Mouse (Mus musculus): ENCODE data around the gene Nedd4. TPM values are rescaled to one million over a fixed set of nuclear protein-coding genes. Genes with fewer than 3 reads are reported as not detected.

Nedd4 gene
- polyA plus RNA-seq, 1 experiment from 2014 or later: 195 TPM

DNA sequence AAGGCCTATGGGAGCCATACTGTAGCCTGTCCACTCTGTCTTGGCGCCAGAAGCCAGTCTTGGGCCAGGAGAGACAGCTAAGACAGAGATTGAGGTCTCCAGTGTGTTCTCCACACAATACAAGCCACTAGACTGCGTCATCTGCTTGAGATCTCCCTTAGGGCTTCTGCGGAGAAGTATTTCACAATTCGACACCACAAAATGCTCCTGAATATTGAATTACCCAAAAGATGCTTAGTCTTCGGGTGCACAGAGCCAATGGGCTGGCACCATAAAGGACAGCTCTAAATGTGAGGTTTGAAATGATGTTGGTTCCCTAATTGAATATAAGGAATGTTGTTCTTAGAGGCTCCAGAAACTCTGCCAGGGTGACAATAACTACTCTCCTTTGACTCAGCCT lies 95.0 kb downstream of the Nedd4 start:
- Histone ChIP-seq H3K4me1 (replicated peaks; ENCODE audit: control insufficient read depth, insufficient read depth) (no peaks in the 10 kb centered on the region), H3K9ac (ENCODE audit: low read length) (no peak overlapping the region), H3K36me3 (ENCODE audit: control insufficient read depth, insufficient read depth, low read length) (no peaks in the 10 kb centered on the region), H3K4me2 (replicated peaks; ENCODE audit: low read depth) (no peak overlapping the region), H3K4me3 (ENCODE audit: low read depth, low read length) (no peak overlapping the region), H3K27me3 (ENCODE audit: control insufficient read depth, insufficient read depth, low read length) (no peaks in the 10 kb centered on the region), H3K27ac (replicated peaks) (no peak overlapping the region), H3K9me3 (ENCODE audit: control insufficient read depth, low read length) (no peaks in the 10 kb centered on the region)
- ATAC-seq (ENCODE audit: low FRiP score, low TSS enrichment) (no peak), DNase-seq (ENCODE audit: low spot score) (no peak)
- WGBS: 85% methylated on average over 5 of the region's 5 CpGs
- TF ChIP-seq EP300 (optimal IDR thresholded peaks at IDR 0.05) (no peak), CTCF (IDR thresholded peaks at IDR 0.05; ENCODE audit: low read depth) (no peak)

GRCm38 (mm10) chr9:72758705-72759131 lies 96.6 kb downstream of the Nedd4 start:
- DNase-seq (ENCODE audit: low spot score): no peak
- no peak for ATAC-seq (ENCODE audit: low FRiP score, low TSS enrichment)
- no peak overlapping the region for H3K27ac ChIP-seq (replicated peaks)
- H3K27me3 ChIP-seq (ENCODE audit: control insufficient read depth, insufficient read depth, low read length): no peaks in the 10 kb centered on the region
- no peaks in the 10 kb centered on the region for H3K4me1 ChIP-seq (replicated peaks; ENCODE audit: control insufficient read depth, insufficient read depth)
- H3K4me2 ChIP-seq (replicated peaks; ENCODE audit: low read depth): no peak overlapping the region
- TF ChIP-seq CTCF (IDR thresholded peaks at IDR 0.05; ENCODE audit: low read depth) (no peak), EP300 (optimal IDR thresholded peaks at IDR 0.05) (no peak)
- H3K9me3 ChIP-seq (ENCODE audit: control insufficient read depth, low read length): no peaks in the 10 kb centered on the region
- H3K9ac ChIP-seq (ENCODE audit: low read length): no peak overlapping the region
- no peaks in the 10 kb centered on the region for H3K36me3 ChIP-seq (ENCODE audit: control insufficient read depth, insufficient read depth, low read length)
- H3K4me3 ChIP-seq (ENCODE audit: low read depth, low read length): no peak overlapping the region
- WGBS: 32% methylated on average over 8 of the region's 8 CpGs

DNA sequence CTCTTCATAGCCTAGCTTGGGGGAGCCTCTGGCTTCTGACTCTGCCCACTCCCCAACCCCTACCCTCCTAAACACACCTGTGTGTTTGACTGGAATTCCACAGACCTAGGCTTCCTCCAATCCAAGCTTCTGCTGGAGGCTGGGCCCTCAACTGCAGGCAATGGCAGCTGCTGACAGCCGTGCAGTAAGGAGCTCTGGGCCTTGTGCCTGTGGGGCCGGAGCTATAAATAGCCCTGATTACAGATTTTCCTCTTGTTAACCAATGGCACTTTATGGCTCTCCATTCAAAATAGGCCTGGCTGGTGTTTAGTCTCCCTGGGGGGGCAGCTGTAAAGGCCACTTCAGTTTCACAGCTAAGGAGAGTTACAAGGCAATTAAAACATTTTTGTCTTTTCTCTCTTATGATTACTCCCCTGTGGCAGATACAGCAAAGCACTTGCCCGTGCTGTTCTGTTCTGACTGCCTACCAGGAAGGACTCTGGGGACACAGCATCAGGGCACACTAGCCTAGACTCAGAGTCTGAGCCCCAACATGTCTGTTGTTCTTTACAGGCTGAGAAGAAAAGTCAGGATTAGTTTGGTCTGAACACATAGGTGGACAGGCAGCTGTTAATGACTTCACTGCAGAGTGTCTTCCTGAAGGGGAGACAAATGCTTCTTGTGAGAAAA lies 101.0 kb downstream of the Nedd4 start:
- WGBS: 22% methylated on average over 3 of the region's 3 CpGs
- Histone ChIP-seq H3K27ac (replicated peaks) (no peak overlapping the region), H3K4me3 (ENCODE audit: low read depth, low read length) (no peak overlapping the region), H3K9me3 (ENCODE audit: control insufficient read depth, low read length) (no peaks in the 10 kb centered on the region), H3K4me1 (replicated peaks; ENCODE audit: control insufficient read depth, insufficient read depth) (no peaks in the 10 kb centered on the region), H3K4me2 (replicated peaks; ENCODE audit: low read depth) (no peak overlapping the region), H3K27me3 (ENCODE audit: control insufficient read depth, insufficient read depth, low read length) (no peaks in the 10 kb centered on the region), H3K36me3 (ENCODE audit: control insufficient read depth, insufficient read depth, low read length) (no peaks in the 10 kb centered on the region), H3K9ac (ENCODE audit: low read length) (no peak overlapping the region)
- TF ChIP-seq EP300 (optimal IDR thresholded peaks at IDR 0.05) (no peak), CTCF (IDR thresholded peaks at IDR 0.05; ENCODE audit: low read depth) (no peak)
- no peak for DNase-seq (ENCODE audit: low spot score)
- ATAC-seq (ENCODE audit: low FRiP score, low TSS enrichment): peak; percentile 45; the same call in 1 of the 2 replicates

DNA sequence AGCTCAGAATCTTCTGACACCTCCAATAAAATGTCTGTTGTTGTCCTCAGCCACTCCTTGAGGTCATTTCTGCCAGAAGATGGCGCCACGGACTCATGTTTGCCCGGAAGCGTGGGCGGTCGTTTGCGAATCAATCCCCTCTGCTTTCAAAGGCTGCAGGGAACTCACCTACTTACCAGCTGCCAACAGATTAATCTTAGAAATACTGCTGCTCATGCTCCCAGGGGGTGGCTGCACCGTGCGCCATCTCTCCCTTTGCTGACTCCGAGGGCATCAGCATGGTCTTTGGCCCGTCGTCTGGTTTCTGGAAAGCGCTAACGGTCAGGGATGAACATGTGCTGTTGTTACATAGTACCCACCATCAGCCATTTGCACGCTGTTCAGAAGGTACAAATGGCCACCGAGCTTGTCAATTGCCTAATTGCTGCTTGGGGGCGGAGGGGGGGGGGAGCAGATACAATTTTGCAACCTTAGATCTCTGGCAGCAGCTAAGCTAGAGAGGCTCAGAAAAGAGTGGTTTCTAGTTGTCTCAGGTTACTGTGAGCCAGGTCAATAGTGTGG lies 104.7 kb downstream of the Nedd4 start:
- Histone ChIP-seq H3K27ac (replicated peaks) (no peak overlapping the region), H3K36me3 (ENCODE audit: control insufficient read depth, insufficient read depth, low read length) (no peaks in the 10 kb centered on the region), H3K9ac (ENCODE audit: low read length) (peak overlapping the region; percentile 14; the same call in 1 of the 2 replicates), H3K4me3 (ENCODE audit: low read depth, low read length) (peak overlapping the region; percentile 29), H3K4me2 (replicated peaks; ENCODE audit: low read depth) (peak overlapping the region; percentile 67), H3K27me3 (ENCODE audit: control insufficient read depth, insufficient read depth, low read length) (no peaks in the 10 kb centered on the region), H3K9me3 (ENCODE audit: control insufficient read depth, low read length) (no peaks in the 10 kb centered on the region), H3K4me1 (replicated peaks; ENCODE audit: control insufficient read depth, insufficient read depth) (no peaks in the 10 kb centered on the region)
- TF ChIP-seq EP300 (optimal IDR thresholded peaks at IDR 0.05) (no peak), CTCF (IDR thresholded peaks at IDR 0.05; ENCODE audit: low read depth) (peak; percentile 95)
- DNase-seq (ENCODE audit: low spot score) (peak; percentile 88), ATAC-seq (ENCODE audit: low FRiP score, low TSS enrichment) (peak; percentile 34)
- 1% methylated on average over 17 of the region's 17 CpGs for WGBS

DNA sequence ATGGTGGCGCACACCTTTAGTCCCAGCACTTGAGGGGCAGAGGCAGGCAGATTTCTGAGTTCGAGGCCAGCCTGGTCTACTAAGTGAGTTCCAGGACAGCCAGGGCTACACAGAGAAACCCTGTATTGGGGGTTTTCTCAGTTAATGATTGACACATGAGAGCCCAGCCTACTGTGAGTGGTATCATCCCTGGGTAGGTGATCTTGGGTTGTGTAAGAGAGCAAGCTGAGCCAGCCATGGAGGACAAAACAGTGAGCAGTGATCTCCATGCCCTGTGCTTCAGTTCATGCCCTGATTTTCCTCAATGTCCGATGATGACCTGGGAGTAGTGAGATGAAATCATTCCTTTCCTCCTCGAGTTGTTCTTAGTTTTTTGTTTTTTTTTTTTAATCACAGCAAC lies 112.9 kb downstream of the Nedd4 start:
- 80% methylated on average over 4 of the region's 4 CpGs for WGBS

DNA sequence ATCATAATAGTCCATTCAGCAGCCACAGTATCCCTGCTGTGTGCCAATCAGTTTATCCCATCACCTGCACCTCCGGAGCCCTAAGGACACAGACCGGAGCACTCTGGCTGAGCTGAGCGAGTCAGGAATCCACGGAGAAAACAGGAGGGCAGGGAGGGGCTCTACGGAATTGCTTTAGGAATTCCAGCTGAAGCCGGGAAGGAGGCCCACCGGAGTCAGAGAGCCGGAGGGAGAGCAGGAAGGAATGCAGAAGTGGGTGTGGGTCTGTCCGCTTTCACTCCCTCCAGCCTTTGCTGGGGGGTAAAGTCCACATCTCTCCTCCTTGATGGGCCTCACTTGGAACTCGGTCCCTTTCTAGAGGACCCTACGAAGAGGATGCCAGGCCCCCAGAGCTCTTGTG lies 116.9 kb downstream of the Nedd4 start:
- no peak overlapping the region for H3K4me2 ChIP-seq (replicated peaks; ENCODE audit: low read depth)
- DNase-seq (ENCODE audit: low spot score): no peak
- 32% methylated on average over 11 of the region's 11 CpGs for WGBS
- 0 out of 2 replicates have a peak, but pooled peaks cover 3% of the 10 kb centered on the region for H3K4me1 ChIP-seq (replicated peaks; ENCODE audit: control insufficient read depth, insufficient read depth)
- H3K4me3 ChIP-seq (ENCODE audit: low read depth, low read length): no peak overlapping the region
- TF ChIP-seq EP300 (optimal IDR thresholded peaks at IDR 0.05): no peak
- TF ChIP-seq CTCF (IDR thresholded peaks at IDR 0.05; ENCODE audit: low read depth): no peak
- no peaks in the 10 kb centered on the region for H3K36me3 ChIP-seq (ENCODE audit: control insufficient read depth, insufficient read depth, low read length)
- H3K9me3 ChIP-seq (ENCODE audit: control insufficient read depth, low read length): no peaks in the 10 kb centered on the region
- ATAC-seq (ENCODE audit: low FRiP score, low TSS enrichment): no peak
- no peak overlapping the region for H3K9ac ChIP-seq (ENCODE audit: low read length)
- no peak overlapping the region for H3K27ac ChIP-seq (replicated peaks)
- H3K27me3 ChIP-seq (ENCODE audit: control insufficient read depth, insufficient read depth, low read length): no peaks in the 10 kb centered on the region

More for the DNA sequence above, 112.9 kb downstream of the Nedd4 start:
- H3K4me2 ChIP-seq (replicated peaks; ENCODE audit: low read depth): no peak overlapping the region
- H3K9ac ChIP-seq (ENCODE audit: low read length): no peak overlapping the region
- DNase-seq (ENCODE audit: low spot score) (no peak), ATAC-seq (ENCODE audit: low FRiP score, low TSS enrichment) (no peak)
- no peak overlapping the region for H3K27ac ChIP-seq (replicated peaks)
- H3K4me3 ChIP-seq (ENCODE audit: low read depth, low read length): no peak overlapping the region
- TF ChIP-seq EP300 (optimal IDR thresholded peaks at IDR 0.05) (no peak), CTCF (IDR thresholded peaks at IDR 0.05; ENCODE audit: low read depth) (no peak)
- no peaks in the 10 kb centered on the region for H3K4me1 ChIP-seq (replicated peaks; ENCODE audit: control insufficient read depth, insufficient read depth)
- no peaks in the 10 kb centered on the region for H3K9me3 ChIP-seq (ENCODE audit: control insufficient read depth, low read length)
- H3K27me3 ChIP-seq (ENCODE audit: control insufficient read depth, insufficient read depth, low read length): no peaks in the 10 kb centered on the region
- no peaks in the 10 kb centered on the region for H3K36me3 ChIP-seq (ENCODE audit: control insufficient read depth, insufficient read depth, low read length)
